9 mouse cellular contexts compared by ENCODE assay signal in the genomic region with DNA sequence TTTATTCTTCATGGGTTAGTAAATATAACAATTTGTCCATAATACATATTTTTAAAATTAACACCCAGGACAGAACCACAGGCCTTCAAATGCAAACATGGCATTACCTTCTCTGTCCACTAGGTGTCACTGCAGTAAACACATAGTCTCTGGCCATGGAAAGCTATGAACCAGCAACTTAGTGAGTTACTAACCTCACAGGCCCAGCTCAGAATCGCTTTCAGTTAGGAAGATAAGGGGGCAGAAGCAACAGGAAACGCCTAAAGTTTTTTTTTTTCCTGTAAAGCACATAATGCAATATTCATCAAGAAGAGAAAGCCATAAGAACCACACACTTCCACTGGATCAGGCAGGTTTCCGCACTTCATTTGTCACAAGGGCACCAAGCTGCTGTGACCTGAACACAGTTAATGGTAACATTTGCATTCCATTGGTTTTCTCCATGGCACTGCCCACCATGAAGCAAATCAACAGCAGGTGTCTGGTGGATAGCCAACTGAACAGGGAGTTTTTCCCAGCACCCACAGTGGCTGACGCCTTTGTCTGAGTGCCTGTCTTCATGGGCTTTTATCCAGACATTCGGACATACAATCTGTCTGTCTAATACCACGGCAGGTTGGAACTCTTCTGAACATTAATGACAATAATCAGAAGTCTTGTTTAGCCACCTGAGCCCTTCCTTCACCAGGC. TPM values are rescaled to one million over a fixed set of nuclear protein-coding genes. Genes with fewer than 3 reads are reported as not detected.
DNase-seq lines count a peak whose midpoint lies in the region; ATAC-seq and TF ChIP-seq lines count a peak whose summit lies in the region.
"Had no signal": no experiment of that assay in that cellular context is flagged by ENCODE, and none has a peak within 500 bp of the region (broad histone marks: within the 10 kb centered on the region; RNA-seq: fewer than 3 reads in every experiment).

No protein-coding gene starts in this region.

- TF ChIP-seq CTCF in liver, adult 2 months (IDR thresholded peaks at IDR 0.05; ENCODE audit: low read depth, low read length), result 0 out of 2 replicates have a peak, but pooled peaks have one; percentile 19
- peak; percentile 77 for TF ChIP-seq CTCF in midbrain, postnatal 0 days (IDR thresholded peaks at IDR 0.05)

- no peak for TF ChIP-seq POLR2A in liver, adult 2 months (IDR thresholded peaks at IDR 0.05; ENCODE audit: extremely low read depth, insufficient read depth, low read length)

- H3K27me3 ChIP-seq in liver, adult 2 months (ENCODE audit: control insufficient read depth, insufficient read depth, low read length), result no peaks in the 10 kb centered on the region
- H3K27me3 ChIP-seq in liver, embryonic 11.5 days (replicated peaks; ENCODE audit: control insufficient read depth, insufficient read depth, low read length), result no peaks in the 10 kb centered on the region
- no peaks in the 10 kb centered on the region for H3K27me3 ChIP-seq in forebrain, embryonic 10.5 days (ENCODE audit: poor library complexity, severe bottlenecking)
- H3K27me3 ChIP-seq in hindbrain, embryonic 15.5 days, result no peaks in the 10 kb centered on the region
- H3K27me3 ChIP-seq in midbrain, postnatal 0 days (ENCODE audit: insufficient read depth, low read length), result no peaks in the 10 kb centered on the region
- H3K27me3 ChIP-seq: embryonic facial prominence, embryonic 13.5 days had no signal

- H3K4me2 ChIP-seq in liver, embryonic 11.5 days, result no peak overlapping the region
- no peak overlapping the region for H3K4me2 ChIP-seq in hindbrain, embryonic 15.5 days
- H3K4me2 ChIP-seq in midbrain, postnatal 0 days (ENCODE audit: low read depth, low read length, poor library complexity, severe bottlenecking), result no peak overlapping the region
- H3K4me2 ChIP-seq: embryonic facial prominence, embryonic 13.5 days had no signal

- no peaks in the 10 kb centered on the region; the same call in 1 of the 2 replicates for H3K4me1 ChIP-seq in liver, adult 2 months (ENCODE audit: control insufficient read depth, insufficient read depth, low read length)
- H3K4me1 ChIP-seq in liver, embryonic 11.5 days (replicated peaks; ENCODE audit: control insufficient read depth, insufficient read depth, low read length), result no peaks in the 10 kb centered on the region
- peaks cover 35% of the 10 kb centered on the region for H3K4me1 ChIP-seq in forebrain, embryonic 10.5 days
- H3K4me1 ChIP-seq in hindbrain, embryonic 15.5 days (replicated peaks), result 0 out of 2 replicates have a peak, but pooled peaks cover 3% of the 10 kb centered on the region
- H3K4me1 ChIP-seq in midbrain, postnatal 0 days (ENCODE audit: insufficient read depth, low read length), result no peaks in the 10 kb centered on the region
- H3K4me1 ChIP-seq: embryonic facial prominence, embryonic 13.5 days had no signal

- DNase-seq in liver, adult 2 months (ENCODE audit: extremely low read depth, low read depth, low spot score), result peak; percentile 63
- DNase-seq in liver, embryonic 11.5 days (ENCODE audit: low spot score), result no peak
- DNase-seq in c-Kit-negative CD71-positive TER-119-positive erythroid progenitor cells, embryonic 14.5 days (ENCODE audit: low read depth, low spot score), result peak; percentile 50
- no peak for DNase-seq in forebrain, embryonic 10.5 days (ENCODE audit: extremely low spot score, low spot score)
- DNase-seq in left cerebral cortex, postnatal 25 days (ENCODE audit: low spot score in 2 of 2), result peak; percentile 51 to 59
- peak; percentile 65 for DNase-seq in midbrain, postnatal 0 days (ENCODE audit: low spot score)
- DNase-seq in thymus, postnatal 0 days (ENCODE audit: low spot score), result peak; percentile 69

- no peaks in the 10 kb centered on the region for H3K79me2 ChIP-seq in liver, adult 2 months (ENCODE audit: control insufficient read depth, insufficient read depth, low read length)

- no peak overlapping the region; the same call in 1 of the 2 replicates for H3K27ac ChIP-seq in liver, adult 2 months (replicated peaks; ENCODE audit: insufficient read depth, low read depth, low read length)
- H3K27ac ChIP-seq in liver, embryonic 11.5 days (ENCODE audit: low read depth, low read length), result no peak overlapping the region
- H3K27ac ChIP-seq in forebrain, embryonic 10.5 days, result peak overlapping the region; percentile 85; the same call in 1 of the 2 replicates
- peak overlapping the region; percentile 16; the same call in 1 of the 2 replicates for H3K27ac ChIP-seq in hindbrain, embryonic 15.5 days (replicated peaks)
- 0 out of 2 replicates have a peak overlapping the region, but pooled peaks have one; percentile 12 for H3K27ac ChIP-seq in midbrain, postnatal 0 days (ENCODE audit: low read depth, low read length)
- H3K27ac ChIP-seq: embryonic facial prominence, embryonic 13.5 days had no signal

- intact Hi-C loops in left cerebral cortex, postnatal 25 days (cut with DNase I), result loop anchor here (2.0 kb wide), 1 partner anchor 60 kb away; no protein-coding TSS in a partner anchor

- 58% methylated on average over 6 of the region's 6 CpGs for WGBS in liver, adult 2 months
- WGBS in liver, embryonic 11.5 days, result 63% methylated on average over 6 of the region's 6 CpGs
- 60% methylated on average over 6 of the region's 6 CpGs for WGBS in forebrain, embryonic 10.5 days
- 27% methylated on average over 6 of the region's 6 CpGs for WGBS in hindbrain, embryonic 15.5 days
- WGBS in midbrain, postnatal 0 days, result 35% methylated on average over 6 of the region's 6 CpGs

- H3K9me3 ChIP-seq in liver, embryonic 11.5 days (ENCODE audit: control insufficient read depth, low read length), result no peaks in the 10 kb centered on the region
- H3K9me3 ChIP-seq in forebrain, embryonic 10.5 days, result no peaks in the 10 kb centered on the region
- no peaks in the 10 kb centered on the region for H3K9me3 ChIP-seq in hindbrain, embryonic 15.5 days
- H3K9me3 ChIP-seq in midbrain, postnatal 0 days (ENCODE audit: low read length), result no peaks in the 10 kb centered on the region
- H3K9me3 ChIP-seq: embryonic facial prominence, embryonic 13.5 days had no signal

- no peak overlapping the region for H3K9ac ChIP-seq in liver, adult 2 months (ENCODE audit: low read depth, low read length)
- H3K9ac ChIP-seq in liver, embryonic 11.5 days (ENCODE audit: low read depth, low read length), result no peak overlapping the region
- no peak overlapping the region for H3K9ac ChIP-seq in hindbrain, embryonic 15.5 days
- H3K9ac ChIP-seq in midbrain, postnatal 0 days (replicated peaks; ENCODE audit: low read length, poor library complexity, severe bottlenecking), result no peak overlapping the region
- H3K9ac ChIP-seq: embryonic facial prominence, embryonic 13.5 days had no signal

- no peak overlapping the region for H3K4me3 ChIP-seq in liver, adult 2 months (ENCODE audit: insufficient read depth, low read depth, low read length)
- H3K4me3 ChIP-seq in liver, embryonic 11.5 days (ENCODE audit: low read depth, low read length), result no peak overlapping the region
- no peak overlapping the region for H3K4me3 ChIP-seq in forebrain, embryonic 10.5 days
- H3K4me3 ChIP-seq in hindbrain, embryonic 15.5 days, result no peak overlapping the region
- no peak overlapping the region for H3K4me3 ChIP-seq in midbrain, postnatal 0 days (ENCODE audit: low read depth, low read length)
- H3K4me3 ChIP-seq: embryonic facial prominence, embryonic 13.5 days had no signal

- no peaks in the 10 kb centered on the region for H3K36me3 ChIP-seq in liver, adult 2 months (ENCODE audit: control insufficient read depth, insufficient read depth, low read length)
- no peaks in the 10 kb centered on the region for H3K36me3 ChIP-seq in liver, embryonic 11.5 days (ENCODE audit: control insufficient read depth, insufficient read depth, low read length)
- H3K36me3 ChIP-seq in forebrain, embryonic 10.5 days (replicated peaks), result no peaks in the 10 kb centered on the region
- H3K36me3 ChIP-seq in hindbrain, embryonic 15.5 days, result no peaks in the 10 kb centered on the region
- no peaks in the 10 kb centered on the region for H3K36me3 ChIP-seq in midbrain, postnatal 0 days (ENCODE audit: insufficient read depth, low read length)
- H3K36me3 ChIP-seq: embryonic facial prominence, embryonic 13.5 days had no signal

- ATAC-seq in liver, embryonic 11.5 days (replicated peaks; ENCODE audit: low FRiP score), result no peak
- no peak for ATAC-seq in hindbrain, embryonic 15.5 days (ENCODE audit: low FRiP score, low read depth)
- no peak for ATAC-seq in midbrain, postnatal 0 days (ENCODE audit: low FRiP score)

RNA-seq across cellular contexts. Expression of a gene that starts 17.6 kb away (rescaled TPM):
- total RNA-seq in liver, adult 2 months (2014; rRNA removed), result 0.18 and 0.20 TPM in 2 replicates
- 0.09 and 0.24 TPM in 2 replicates for polyA plus RNA-seq in liver, adult 2 months (2012; rRNA removed)
- polyA plus RNA-seq in liver, embryonic 11.5 days (2014; fragmentation: Nextera tagmentation; extraction: Ambion mirVana), result 1.7 and 2.0 TPM in 2 replicates
- 1.1 and 1.8 TPM in 2 replicates for polyA plus RNA-seq in forebrain, embryonic 10.5 days (2016; fragmentation: Nextera tagmentation; extraction: Ambion mirVana)
- polyA plus RNA-seq in hindbrain, embryonic 15.5 days (2015; fragmentation: Nextera tagmentation; extraction: Ambion mirVana), result 0.44 and 1.3 TPM in 2 replicates
- total RNA-seq in left cerebral cortex, postnatal 25 days (2021), result under 1 TPM; 0.55 to 0.62 TPM
- total RNA-seq in midbrain, postnatal 0 days (2014; rRNA removed), result 0.42 and 0.44 TPM in 2 replicates
- 0.25 and 0.73 TPM in 2 replicates for polyA plus RNA-seq in midbrain, postnatal 0 days (2015; fragmentation: Nextera tagmentation; extraction: Ambion mirVana)
- 1.5 and 2.7 TPM in 2 replicates for polyA plus RNA-seq in thymus, postnatal 0 days (2015; fragmentation: Nextera tagmentation; extraction: Ambion mirVana)

RNA-seq across cellular contexts. Expression of a gene that starts 34.4 kb away (rescaled TPM):
- total RNA-seq in liver, adult 2 months (2014; rRNA removed), result 748 and 759 TPM in 2 replicates
- 693 and 735 TPM in 2 replicates for polyA plus RNA-seq in liver, adult 2 months (2012; rRNA removed)
- 942 and 1,011 TPM in 2 replicates for polyA plus RNA-seq in liver, embryonic 11.5 days (2014; fragmentation: Nextera tagmentation; extraction: Ambion mirVana)
- polyA plus RNA-seq in forebrain, embryonic 10.5 days (2016; fragmentation: Nextera tagmentation; extraction: Ambion mirVana), result 867 and 903 TPM in 2 replicates
- 506 and 575 TPM in 2 replicates for polyA plus RNA-seq in hindbrain, embryonic 15.5 days (2015; fragmentation: Nextera tagmentation; extraction: Ambion mirVana)
- total RNA-seq in left cerebral cortex, postnatal 25 days (2021), result 100 to 1,000 TPM; 343 to 350 TPM
- 346 and 392 TPM in 2 replicates for total RNA-seq in midbrain, postnatal 0 days (2014; rRNA removed)
- polyA plus RNA-seq in midbrain, postnatal 0 days (2015; fragmentation: Nextera tagmentation; extraction: Ambion mirVana), result 483 and 520 TPM in 2 replicates
- 1,172 and 1,231 TPM in 2 replicates for polyA plus RNA-seq in thymus, postnatal 0 days (2015; fragmentation: Nextera tagmentation; extraction: Ambion mirVana)

Comparison
In these comparisons a context has a peak if more than half of its experiments do, and no peak if none do; other contexts are left out.
1. DNase-seq: peak in liver, adult 2 months (single experiment), c-Kit-negative CD71-positive TER-119-positive erythroid progenitor cells, embryonic 14.5 days (single experiment), left cerebral cortex, postnatal 25 days (2 of 2), midbrain, postnatal 0 days (single experiment) and thymus, postnatal 0 days (single experiment); none in liver, embryonic 11.5 days (single experiment) and forebrain, embryonic 10.5 days (single experiment).
2. H3K27ac ChIP-seq: peak in forebrain, embryonic 10.5 days (single experiment), hindbrain, embryonic 15.5 days (single experiment) and midbrain, postnatal 0 days (single experiment); none in liver, adult 2 months (single experiment) and liver, embryonic 11.5 days (single experiment).